Mouse (Mus musculus) MEL-GATA-1-ER (cell line): Measurements from ENCODE around the gene Opcml.

Experiments
- DNase-seq: peaks from one replicate; pipeline ENCODE4 v3.0.0-alpha.2; 2012; ENCODE audit warnings: low read depth; ENCODE audit errors: extremely low read depth

Gene Opcml

GRCm38 (mm10) chr9:28911571-28912185 is 1121.1 kb downstream of the Opcml start:
- no peak for DNase-seq

GRCm38 (mm10) chr9:28932069-28932468 is 1141.5 kb downstream of the Opcml start:
- DNase-seq = no peak

GRCm38 (mm10) chr9:28937163-28937562 is 1146.6 kb downstream of the Opcml start:
- DNase-seq = no peak

- no peak for DNase-seq
These were observed 1147.4 kb downstream of the Opcml start for GRCm38 (mm10) chr9:28937980-28938379.

DNA sequence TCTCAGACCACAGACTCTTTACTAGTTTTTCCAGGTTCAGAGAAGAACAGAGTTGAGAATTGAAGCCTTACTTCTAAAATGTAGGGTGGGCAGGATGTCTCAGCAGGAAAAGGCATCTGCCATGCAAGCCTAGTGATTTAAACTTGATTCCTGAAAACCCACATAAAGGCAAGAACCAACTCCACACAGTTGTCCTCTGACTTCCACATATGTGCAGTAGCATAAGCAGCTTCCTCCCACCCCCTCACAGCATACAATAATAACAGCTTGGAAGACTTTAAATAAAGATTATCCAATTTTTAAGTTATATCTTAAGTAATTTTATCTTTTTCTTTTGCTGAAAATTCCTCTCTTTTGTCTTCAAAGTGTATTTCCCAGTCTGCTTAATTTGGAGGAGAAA is 1150.3 kb downstream of the Opcml start:
- DNase-seq = no peak

GRCm38 (mm10) chr9:28969455-28969854 is 1178.9 kb downstream of the Opcml start:
- DNase-seq = no peak
